Mouse (Mus musculus) mouse trophoblast stem cell (cell line): ENCODE data around the gene Uts2r.

Source experiments
- in situ Hi-C, 2 experiments: fragments of 300-500 bp; cut with MseI, MboI; formaldehyde crosslinking; loops; 2 replicates in 1 of 2; 3 replicates in 1 of 2; pipeline ENCODE4 v1.15.1; 2025

Uts2r gene

GRCm38 (mm10) chr11:121159971-121160370 lies at the start of gene Uts2r:
Uts2r (plus strand) TSS chr11:121160271.
- in situ Hi-C loops: no loop called here

DNA sequence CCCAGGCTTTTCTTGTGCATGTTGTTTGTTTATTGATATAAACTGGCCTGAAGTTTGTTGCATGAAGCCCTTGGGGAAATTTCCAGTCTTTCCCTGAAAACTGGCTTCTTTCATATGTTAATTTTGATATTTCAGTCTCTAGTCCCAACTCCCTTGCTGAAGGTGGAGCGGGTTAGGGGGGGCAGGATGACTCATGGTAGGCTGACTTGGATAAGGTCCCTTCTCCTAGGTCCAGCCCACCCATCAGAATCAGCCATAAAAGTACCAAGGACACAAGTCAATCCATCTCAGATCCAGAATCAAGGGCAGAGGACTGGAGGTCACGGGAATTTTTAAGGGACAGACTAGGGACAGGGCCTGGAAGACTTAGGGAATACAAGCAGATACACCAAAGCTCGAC lies 49.0 kb upstream of the Uts2r start:
- in situ Hi-C loops: no loop called here

DNA sequence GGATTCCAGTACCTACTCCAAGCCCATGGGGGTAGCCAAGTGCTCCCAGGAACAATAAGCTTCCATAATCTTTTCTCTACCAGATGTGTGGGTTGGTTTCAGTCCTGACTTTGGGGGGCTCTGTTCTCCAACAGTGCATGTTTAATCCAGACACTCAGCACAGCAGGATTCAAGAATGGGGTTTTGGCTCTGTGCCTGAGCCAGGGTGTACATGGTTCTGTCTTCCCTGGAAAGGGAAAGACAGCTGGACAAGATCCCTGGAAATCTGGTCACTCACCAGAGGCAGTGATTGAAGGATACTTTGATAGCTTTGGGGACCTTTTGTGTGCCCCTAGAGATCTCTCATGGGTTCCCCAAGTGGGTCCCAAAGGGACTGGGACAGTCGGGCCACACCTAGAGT lies 48.5 kb upstream of the Uts2r start:
- in situ Hi-C loops: no loop called here

GRCm38 (mm10) chr11:121112091-121112775 lies 47.8 kb upstream of the Uts2r start:
- in situ Hi-C loops: no loop called here

- in situ Hi-C loops: no loop called here
Measured at GRCm38 (mm10) chr11:121118106-121118505, 42.0 kb upstream of the Uts2r start.

- in situ Hi-C loops: no loop called here
Measured at GRCm38 (mm10) chr11:121118577-121118976, 41.5 kb upstream of the Uts2r start, which contains the start of gene Tex19.2. Tex19.2 (minus strand) TSS chr11:121118677.

DNA sequence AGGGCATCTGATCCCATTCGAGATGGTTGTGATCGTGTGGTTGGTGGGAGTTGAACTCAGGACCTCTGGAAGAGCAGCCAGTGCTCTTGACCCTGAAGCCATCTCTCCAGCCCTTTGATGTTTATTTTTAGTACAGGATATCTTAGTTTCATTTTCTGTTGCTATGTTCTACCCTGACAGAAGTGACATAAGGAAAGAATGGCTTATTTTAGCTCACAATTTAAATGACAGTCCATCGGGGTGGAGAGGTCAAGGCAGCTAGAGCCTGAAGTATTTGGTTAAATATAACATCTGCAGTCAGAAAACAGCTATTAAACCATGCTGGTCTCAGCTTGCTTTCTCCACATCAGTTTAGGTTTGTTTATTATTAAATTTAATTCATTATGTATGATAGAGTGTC lies 38.9 kb upstream of the Uts2r start:
- in situ Hi-C loops: no loop called here

GRCm38 (mm10) chr11:121122024-121122670 lies 37.9 kb upstream of the Uts2r start:
- in situ Hi-C loops: no loop called here

DNA sequence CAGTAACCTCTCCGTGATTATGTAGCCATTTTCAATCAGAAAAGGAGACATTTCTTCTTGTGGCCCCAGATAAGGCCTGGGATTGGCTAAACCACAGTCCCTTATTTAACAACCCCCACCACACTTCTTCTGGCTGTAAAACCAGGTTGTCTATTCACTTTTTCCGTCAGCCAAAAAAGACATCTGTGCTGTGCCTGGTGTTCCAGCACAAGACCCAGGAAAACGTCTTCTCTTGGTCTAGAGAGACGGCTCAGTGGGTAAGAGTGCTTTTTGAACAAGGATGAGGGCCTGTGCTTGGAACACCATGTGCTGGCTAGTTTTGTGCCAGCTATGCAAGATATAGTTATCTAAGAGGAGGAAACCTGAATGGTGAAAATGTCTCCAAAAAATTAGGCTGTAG lies 36.6 kb upstream of the Uts2r start:
- in situ Hi-C loops: no loop called here

- in situ Hi-C loops: no loop called here
Measured at GRCm38 (mm10) chr11:121125522-121126172, 34.4 kb upstream of the Uts2r start.

DNA sequence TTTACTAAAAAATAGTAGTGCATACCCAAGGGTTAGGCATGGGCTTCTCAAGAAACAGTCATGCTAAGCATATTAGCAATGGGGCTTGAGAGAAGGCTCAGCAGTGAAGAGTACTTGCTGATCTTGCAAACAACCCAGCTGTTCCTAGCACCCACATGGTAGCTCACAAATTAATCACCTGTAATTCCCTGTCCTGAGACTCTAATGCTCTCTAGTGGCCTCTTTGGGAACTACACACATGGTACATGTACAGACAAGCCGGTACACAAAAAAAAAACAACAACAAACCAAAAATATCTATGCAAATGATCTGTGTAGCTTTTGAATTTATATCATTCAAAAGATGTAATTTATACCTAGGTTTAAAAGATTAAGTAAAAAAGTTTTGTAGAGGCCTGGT lies 33.7 kb upstream of the Uts2r start:
- in situ Hi-C loops: no loop called here

GRCm38 (mm10) chr11:121127441-121127840 lies 32.6 kb upstream of the Uts2r start:
- in situ Hi-C loops: no loop called here

DNA sequence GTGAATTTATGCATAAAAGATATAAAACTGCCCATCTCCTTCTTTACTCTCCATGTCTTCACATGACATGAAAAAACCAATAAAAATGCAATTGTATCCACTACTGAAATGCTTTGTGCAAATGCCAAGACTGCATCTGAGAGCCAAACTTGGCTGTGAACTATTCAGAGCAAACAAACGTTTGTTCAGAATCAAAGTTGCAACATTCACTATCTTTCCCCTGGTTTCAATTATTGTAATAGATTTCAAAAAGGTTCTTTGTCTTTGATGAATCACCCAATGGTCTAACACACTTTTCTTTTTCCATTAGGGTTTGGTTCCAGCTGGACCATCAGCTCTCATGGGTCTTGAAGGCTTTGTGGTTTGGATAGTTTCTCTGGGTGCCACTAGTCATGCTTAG lies 30.5 kb upstream of the Uts2r start:
- in situ Hi-C loops: no loop called here

DNA sequence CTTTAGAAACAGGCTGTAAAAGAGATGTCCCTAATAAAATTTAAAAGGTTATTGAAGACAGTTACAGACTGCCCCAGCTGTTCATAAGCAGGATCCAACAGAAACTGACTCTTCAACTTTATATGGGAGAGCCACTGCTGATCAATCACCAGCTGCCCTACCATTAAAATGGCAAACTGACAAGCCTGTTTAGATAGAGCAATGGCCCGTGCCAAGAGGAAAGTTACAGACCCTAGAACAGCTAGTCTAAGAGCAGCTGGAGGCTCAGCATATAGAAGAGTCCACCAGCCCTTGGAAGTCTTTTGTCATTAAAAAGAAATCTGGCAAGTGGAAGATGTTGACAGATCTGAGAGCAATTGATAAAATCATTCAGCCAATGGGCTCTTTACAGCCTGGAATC lies 25.5 kb upstream of the Uts2r start:
- in situ Hi-C loops: no loop called here

- in situ Hi-C loops: no loop called here
Measured at GRCm38 (mm10) chr11:121137682-121138081, 22.4 kb upstream of the Uts2r start.

DNA sequence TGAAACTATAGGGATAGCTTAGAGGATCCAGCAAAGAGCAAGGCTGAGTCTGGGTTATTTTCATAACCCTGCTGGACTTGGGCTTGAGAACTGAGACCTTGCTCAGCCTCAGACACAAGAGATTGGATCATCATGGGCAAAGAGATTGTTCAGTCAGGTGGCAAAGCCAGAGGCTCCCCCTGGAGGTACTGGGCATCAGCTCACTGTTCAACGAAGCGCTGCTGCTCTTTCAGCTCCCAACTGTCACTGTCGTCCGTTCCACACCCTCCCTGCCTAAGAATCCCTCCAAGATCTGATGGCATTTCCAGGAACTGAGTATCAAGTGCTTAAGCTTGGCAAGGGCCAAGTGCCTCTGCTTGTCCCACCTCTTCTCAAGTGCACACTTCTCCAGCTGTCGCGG lies 21.3 kb upstream of the Uts2r start:
- in situ Hi-C loops: no loop called here

DNA sequence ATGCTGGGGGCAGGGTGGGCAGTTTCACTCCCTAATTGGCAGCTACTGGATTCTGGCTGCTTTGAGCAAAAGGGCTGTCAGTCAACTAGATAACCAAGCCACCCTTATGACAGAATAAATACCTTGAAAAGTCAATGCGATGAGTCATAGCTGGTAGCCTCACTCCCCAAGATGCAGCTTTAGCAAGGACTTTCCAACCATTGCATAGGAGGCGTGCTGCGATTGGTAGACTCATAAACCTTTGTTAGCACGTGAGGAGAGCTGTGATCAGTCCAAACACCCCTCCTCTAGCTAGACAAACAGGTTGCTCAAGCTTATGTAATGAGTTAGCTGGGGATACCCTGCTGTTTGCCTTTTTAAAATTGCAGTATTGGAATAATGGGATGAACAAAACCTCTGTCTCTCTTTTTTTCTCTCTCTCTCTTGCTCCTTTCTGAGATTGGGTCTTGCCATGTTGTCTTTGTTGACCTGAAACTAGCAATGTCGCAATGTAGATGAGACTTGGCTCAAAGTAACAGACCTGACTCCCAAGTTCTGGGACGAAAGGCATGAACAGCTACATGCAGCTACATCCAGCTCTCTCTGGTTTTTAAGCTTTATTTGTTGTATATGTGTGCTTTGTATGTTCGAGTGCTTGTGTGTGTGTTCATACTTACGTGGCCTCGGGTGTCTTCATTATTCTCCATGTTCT lies 16.6 kb upstream of the Uts2r start:
- in situ Hi-C loops: no loop called here

- in situ Hi-C loops: no loop called here
Measured at GRCm38 (mm10) chr11:121145865-121146264, 14.2 kb upstream of the Uts2r start, which contains the start of gene Tex19.1. Tex19.1 (plus strand) TSS chr11:121146143.

DNA sequence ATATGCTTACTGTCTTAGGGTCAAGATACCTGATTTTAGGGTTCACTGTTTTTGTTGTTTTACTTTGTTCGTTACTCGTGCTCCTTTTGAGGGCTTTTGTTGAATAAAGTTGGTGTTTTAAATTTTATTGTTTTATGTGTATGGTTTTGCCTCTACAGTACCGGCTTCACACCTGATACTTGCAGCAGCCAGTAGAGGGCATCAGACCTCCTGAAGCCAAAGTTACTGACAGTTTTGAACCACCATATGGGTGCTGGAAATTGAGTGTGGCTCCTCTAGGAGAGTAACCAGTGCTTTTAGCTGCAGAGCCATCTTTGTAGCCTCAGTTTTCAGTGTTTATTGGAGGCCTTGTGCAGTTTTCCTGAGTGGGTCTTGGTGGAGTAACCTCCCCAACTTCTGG lies 11.9 kb upstream of the Uts2r start:
- in situ Hi-C loops: no loop called here

- in situ Hi-C loops: no loop called here
Measured at GRCm38 (mm10) chr11:121154203-121154602, 5.9 kb upstream of the Uts2r start.

DNA sequence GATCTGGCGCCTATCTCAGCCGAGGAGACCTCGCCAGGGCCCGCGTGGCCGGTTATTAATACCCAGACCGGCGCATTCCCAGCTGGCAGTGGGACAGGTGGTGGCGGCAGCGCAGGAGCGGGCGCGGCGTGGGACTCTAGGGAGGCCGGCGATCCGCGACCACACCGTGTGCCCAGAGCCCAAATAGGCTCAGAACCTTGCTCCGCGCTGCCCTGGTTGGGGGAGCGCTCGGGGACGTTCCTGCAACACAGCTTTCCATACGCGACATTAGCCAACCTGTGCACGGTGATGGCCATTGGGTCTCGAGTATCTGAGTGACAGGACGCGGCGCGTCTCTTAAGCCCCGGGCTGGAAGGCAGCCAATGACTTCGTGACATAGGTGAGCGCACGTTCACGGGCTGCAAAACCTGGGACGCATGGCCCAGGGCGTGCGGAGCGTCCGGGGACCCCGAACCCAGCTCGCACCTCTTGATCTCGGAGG lies 3.6 kb upstream of the Uts2r start:
- in situ Hi-C loops: no loop called here
